17 mouse cellular contexts compared by ENCODE assay signal in the genomic region with DNA sequence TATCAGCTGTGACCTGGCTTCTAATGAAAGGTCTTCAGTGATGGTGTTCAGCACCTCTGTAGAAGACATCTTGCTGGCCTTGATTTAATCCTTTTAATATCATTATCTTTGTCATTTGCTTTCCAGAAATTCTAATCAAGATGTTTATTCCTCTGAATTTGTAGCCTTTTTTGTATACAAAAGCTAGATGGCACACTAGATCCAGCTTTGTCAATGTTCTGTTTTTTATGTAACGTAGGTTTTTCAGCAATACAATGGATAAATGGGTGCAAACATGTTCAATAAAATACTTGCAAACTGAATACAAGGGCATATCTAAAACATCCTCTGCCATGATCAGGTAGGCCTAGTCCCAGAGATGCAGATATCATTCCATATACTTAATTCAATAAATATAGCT.
DNase-seq lines count a peak whose midpoint lies in the region; ATAC-seq and TF ChIP-seq lines count a peak whose summit lies in the region.
"Had no signal": no experiment of that assay in that cellular context is flagged by ENCODE, and none has a peak within 500 bp of the region (broad histone marks: within the 10 kb centered on the region; RNA-seq: fewer than 3 reads in every experiment).

No protein-coding gene starts in this region.

- WGBS in kidney, embryonic 16.5 days, result 69% methylated on average over 1 of the region's 1 CpGs
- WGBS in midbrain, embryonic 11.5 days, result 92% methylated on average over 1 of the region's 1 CpGs
- WGBS in midbrain, embryonic 10.5 days, result 85% methylated on average over 1 of the region's 1 CpGs
- 60% methylated on average over 1 of the region's 1 CpGs for WGBS in stomach, postnatal 0 days

- no peak for TF ChIP-seq EP300 in stomach, postnatal 0 days (optimal IDR thresholded peaks at IDR 0.05)

- H3K9ac ChIP-seq in kidney, embryonic 16.5 days (replicated peaks; ENCODE audit: low read length), result no peak overlapping the region
- H3K9ac ChIP-seq in midbrain, embryonic 11.5 days (ENCODE audit: low read length), result no peak overlapping the region
- H3K9ac ChIP-seq in stomach, postnatal 0 days (ENCODE audit: low read length), result no peak overlapping the region
- H3K9ac ChIP-seq: forebrain, embryonic 15.5 days; midbrain, embryonic 12.5 days had no signal

- H3K36me3 ChIP-seq in kidney, embryonic 16.5 days (ENCODE audit: insufficient read depth, low read length), result no peaks in the 10 kb centered on the region
- no peaks in the 10 kb centered on the region for H3K36me3 ChIP-seq in midbrain, embryonic 11.5 days (ENCODE audit: control insufficient read depth, insufficient read depth, low read length)
- no peaks in the 10 kb centered on the region for H3K36me3 ChIP-seq in midbrain, embryonic 10.5 days
- no peaks in the 10 kb centered on the region for H3K36me3 ChIP-seq in stomach, postnatal 0 days (ENCODE audit: control insufficient read depth, insufficient read depth, low read length)
- H3K36me3 ChIP-seq: forebrain, embryonic 15.5 days; hindbrain, embryonic 10.5 days; midbrain, embryonic 12.5 days had no signal

- no peaks in the 10 kb centered on the region for H3K4me1 ChIP-seq in kidney, embryonic 16.5 days (ENCODE audit: insufficient read depth, low read length)
- H3K4me1 ChIP-seq in midbrain, embryonic 11.5 days (ENCODE audit: control insufficient read depth, insufficient read depth, low read length), result no peaks in the 10 kb centered on the region
- H3K4me1 ChIP-seq in midbrain, embryonic 10.5 days, result no peaks in the 10 kb centered on the region
- H3K4me1 ChIP-seq in stomach, postnatal 0 days (replicated peaks; ENCODE audit: control insufficient read depth, insufficient read depth), result no peaks in the 10 kb centered on the region
- H3K4me1 ChIP-seq: forebrain, embryonic 15.5 days; hindbrain, embryonic 10.5 days; midbrain, embryonic 12.5 days had no signal

- no peak overlapping the region for H3K27ac ChIP-seq in kidney, embryonic 16.5 days (ENCODE audit: low read length)
- no peak overlapping the region for H3K27ac ChIP-seq in midbrain, embryonic 11.5 days (ENCODE audit: low read depth, low read length)
- no peak overlapping the region for H3K27ac ChIP-seq in midbrain, embryonic 10.5 days (replicated peaks)
- H3K27ac ChIP-seq in stomach, postnatal 0 days (replicated peaks), result no peak overlapping the region
- H3K27ac ChIP-seq: forebrain, embryonic 15.5 days; hindbrain, embryonic 10.5 days; midbrain, embryonic 12.5 days had no signal

- peak; percentile 19; the same call in 1 of the 2 replicates for TF ChIP-seq CTCF in stomach, postnatal 0 days (IDR thresholded peaks at IDR 0.05; ENCODE audit: low read depth)

- no peaks in the 10 kb centered on the region for H3K27me3 ChIP-seq in kidney, embryonic 16.5 days (ENCODE audit: insufficient read depth, low read length)
- no peaks in the 10 kb centered on the region for H3K27me3 ChIP-seq in midbrain, embryonic 11.5 days (ENCODE audit: control insufficient read depth, insufficient read depth, low read length)
- H3K27me3 ChIP-seq in midbrain, embryonic 10.5 days (ENCODE audit: low read depth, poor library complexity, severe bottlenecking), result no peaks in the 10 kb centered on the region
- H3K27me3 ChIP-seq in stomach, postnatal 0 days (ENCODE audit: control insufficient read depth, insufficient read depth, low read length), result no peaks in the 10 kb centered on the region
- H3K27me3 ChIP-seq: forebrain, embryonic 15.5 days; midbrain, embryonic 12.5 days had no signal

- H3K4me2 ChIP-seq in kidney, embryonic 16.5 days (replicated peaks; ENCODE audit: low read depth, low read length), result no peak overlapping the region
- H3K4me2 ChIP-seq in midbrain, embryonic 11.5 days, result no peak overlapping the region
- H3K4me2 ChIP-seq in stomach, postnatal 0 days (replicated peaks; ENCODE audit: low read depth), result no peak overlapping the region
- H3K4me2 ChIP-seq: forebrain, embryonic 15.5 days; midbrain, embryonic 12.5 days had no signal

- H3K4me3 ChIP-seq in kidney, embryonic 16.5 days (ENCODE audit: low read length), result no peak overlapping the region
- H3K4me3 ChIP-seq in midbrain, embryonic 11.5 days (ENCODE audit: low read depth, low read length), result no peak overlapping the region
- no peak overlapping the region for H3K4me3 ChIP-seq in midbrain, embryonic 10.5 days
- no peak overlapping the region for H3K4me3 ChIP-seq in stomach, postnatal 0 days (ENCODE audit: low read depth, low read length)
- H3K4me3 ChIP-seq: erythroblast, embryonic 14.5 days; forebrain, embryonic 15.5 days; hindbrain, embryonic 10.5 days; midbrain, embryonic 12.5 days; myocyte had no signal

- ATAC-seq in kidney, embryonic 16.5 days (ENCODE audit: low FRiP score, low TSS enrichment), result no peak
- ATAC-seq in midbrain, embryonic 11.5 days (ENCODE audit: low FRiP score), result no peak
- ATAC-seq in stomach, postnatal 0 days (ENCODE audit: low FRiP score, low TSS enrichment), result no peak
- ATAC-seq: forebrain, embryonic 15.5 days had no signal

- no peaks in the 10 kb centered on the region for H3K9me3 ChIP-seq in kidney, embryonic 16.5 days (ENCODE audit: low read length)
- no peaks in the 10 kb centered on the region for H3K9me3 ChIP-seq in midbrain, embryonic 11.5 days (ENCODE audit: control insufficient read depth, low read length)
- no peaks in the 10 kb centered on the region for H3K9me3 ChIP-seq in midbrain, embryonic 10.5 days (replicated peaks)
- no peaks in the 10 kb centered on the region for H3K9me3 ChIP-seq in stomach, postnatal 0 days (ENCODE audit: control insufficient read depth, low read length)
- H3K9me3 ChIP-seq: forebrain, embryonic 15.5 days; hindbrain, embryonic 10.5 days; midbrain, embryonic 12.5 days had no signal

- peak; percentile 6 for DNase-seq in cerebellum, adult 9-10 months
- no peak for DNase-seq in cerebellum, postnatal 36 days
- peak; percentile 16 for DNase-seq in kidney, adult 9 months
- DNase-seq in midbrain, embryonic 11.5 days (ENCODE audit: low spot score, missing footprints), result peak; percentile 83
- DNase-seq in midbrain, embryonic 10.5 days (ENCODE audit: low spot score), result no peak
- DNase-seq in stomach, postnatal 0 days (ENCODE audit: low spot score), result no peak
- no peak for DNase-seq in natural killer cell, adult 2 months (ENCODE audit: low spot score in 2 of 2)
- DNase-seq: gastrocnemius, postnatal 10 days; layer of hippocampus, postnatal 36 days; lung, postnatal 4 days; retina, postnatal 1 day had no signal

Comparison
In these comparisons a context has a peak if more than half of its experiments do, and no peak if none do; other contexts are left out.
1. DNase-seq: peak in cerebellum, adult 9-10 months (single experiment), kidney, adult 9 months (single experiment) and midbrain, embryonic 11.5 days (single experiment); none in cerebellum, postnatal 36 days (0 of 2), midbrain, embryonic 10.5 days (single experiment), stomach, postnatal 0 days (single experiment) and natural killer cell, adult 2 months (0 of 2).